Mouse (Mus musculus): ENCODE measurements at regions not wholly inside any gene's neighbourhood (a gene's known extent, or its start where the extent isn't known, plus 50 kb on each side); places are given as distances from the start of the nearest gene placed in this dataset.

GRCm38 (mm10) chr9:43461131-43461530 lies 150.5 kb downstream of the Trim29 start:
- Histone ChIP-seq H3K9ac (ENCODE audit: low read depth, poor library complexity, severe bottlenecking) (no peak overlapping the region), H3K27me3 (ENCODE audit: control insufficient read depth, insufficient read depth, low read length, poor library complexity, severe bottlenecking) (peaks cover 1% of the 10 kb centered on the region; the same call in 1 of the 2 replicates), H3K4me3 (ENCODE audit: low read depth, low read length) (no peak overlapping the region), H3K9me3 (replicated peaks; ENCODE audit: control insufficient read depth, insufficient read depth, low read length, poor library complexity, severe bottlenecking) (no peaks in the 10 kb centered on the region), H3K4me1 (ENCODE audit: control insufficient read depth, insufficient read depth, low read length) (no peaks in the 10 kb centered on the region), H3K36me3 (ENCODE audit: control insufficient read depth, insufficient read depth, low read length, poor library complexity, severe bottlenecking) (no peaks in the 10 kb centered on the region), H3K27ac (ENCODE audit: insufficient read depth, low read length) (no peak overlapping the region)
- no peak for TF ChIP-seq EP300 (IDR thresholded peaks at IDR 0.05; ENCODE audit: insufficient read depth, low read depth, low read length)

- no peaks in the 10 kb centered on the region for H3K36me3 ChIP-seq (ENCODE audit: control insufficient read depth, insufficient read depth, low read length, poor library complexity, severe bottlenecking)
- H3K27ac ChIP-seq (ENCODE audit: insufficient read depth, low read length), result no peak overlapping the region
- H3K4me3 ChIP-seq (ENCODE audit: low read depth, low read length), result no peak overlapping the region
- TF ChIP-seq CTCF (IDR thresholded peaks at IDR 0.05; ENCODE audit: low read depth, low read length) (no peak), POLR2A (IDR thresholded peaks at IDR 0.05; ENCODE audit: insufficient read depth, low read length) (no peak), EP300 (IDR thresholded peaks at IDR 0.05; ENCODE audit: insufficient read depth, low read depth, low read length) (no peak)
- no peaks in the 10 kb centered on the region for H3K4me1 ChIP-seq (ENCODE audit: control insufficient read depth, insufficient read depth, low read length)
- no peak overlapping the region for H3K9ac ChIP-seq (ENCODE audit: low read depth, poor library complexity, severe bottlenecking)
- no peaks in the 10 kb centered on the region for H3K9me3 ChIP-seq (replicated peaks; ENCODE audit: control insufficient read depth, insufficient read depth, low read length, poor library complexity, severe bottlenecking)
- no peaks in the 10 kb centered on the region for H3K27me3 ChIP-seq (ENCODE audit: control insufficient read depth, insufficient read depth, low read length, poor library complexity, severe bottlenecking)
Measured at GRCm38 (mm10) chr9:43463445-43464090, 152.9 kb downstream of the Trim29 start.

GRCm38 (mm10) chr9:43465129-43465528 lies 154.5 kb downstream of the Trim29 start:
- TF ChIP-seq CTCF (IDR thresholded peaks at IDR 0.05; ENCODE audit: low read depth, low read length), result no peak
- no peak for TF ChIP-seq POLR2A (IDR thresholded peaks at IDR 0.05; ENCODE audit: insufficient read depth, low read length)
- TF ChIP-seq EP300 (IDR thresholded peaks at IDR 0.05; ENCODE audit: insufficient read depth, low read depth, low read length), result no peak
- Histone ChIP-seq H3K27ac (ENCODE audit: insufficient read depth, low read length) (no peak overlapping the region), H3K27me3 (ENCODE audit: control insufficient read depth, insufficient read depth, low read length, poor library complexity, severe bottlenecking) (no peaks in the 10 kb centered on the region), H3K4me1 (ENCODE audit: control insufficient read depth, insufficient read depth, low read length) (no peaks in the 10 kb centered on the region), H3K4me3 (ENCODE audit: low read depth, low read length) (no peak overlapping the region), H3K9ac (ENCODE audit: low read depth, poor library complexity, severe bottlenecking) (no peak overlapping the region), H3K36me3 (ENCODE audit: control insufficient read depth, insufficient read depth, low read length, poor library complexity, severe bottlenecking) (no peaks in the 10 kb centered on the region), H3K9me3 (replicated peaks; ENCODE audit: control insufficient read depth, insufficient read depth, low read length, poor library complexity, severe bottlenecking) (no peaks in the 10 kb centered on the region)

GRCm38 (mm10) chr9:43465731-43466330 lies 155.2 kb downstream of the Trim29 start:
- H3K27me3 ChIP-seq (ENCODE audit: control insufficient read depth, insufficient read depth, low read length, poor library complexity, severe bottlenecking), result no peaks in the 10 kb centered on the region
- no peaks in the 10 kb centered on the region for H3K4me1 ChIP-seq (ENCODE audit: control insufficient read depth, insufficient read depth, low read length)
- H3K36me3 ChIP-seq (ENCODE audit: control insufficient read depth, insufficient read depth, low read length, poor library complexity, severe bottlenecking), result no peaks in the 10 kb centered on the region
- H3K27ac ChIP-seq (ENCODE audit: insufficient read depth, low read length), result no peak overlapping the region
- no peaks in the 10 kb centered on the region for H3K9me3 ChIP-seq (replicated peaks; ENCODE audit: control insufficient read depth, insufficient read depth, low read length, poor library complexity, severe bottlenecking)
- TF ChIP-seq EP300 (IDR thresholded peaks at IDR 0.05; ENCODE audit: insufficient read depth, low read depth, low read length) (no peak), POLR2A (IDR thresholded peaks at IDR 0.05; ENCODE audit: insufficient read depth, low read length) (no peak), CTCF (IDR thresholded peaks at IDR 0.05; ENCODE audit: low read depth, low read length) (no peak)
- no peak overlapping the region for H3K9ac ChIP-seq (ENCODE audit: low read depth, poor library complexity, severe bottlenecking)
- H3K4me3 ChIP-seq (ENCODE audit: low read depth, low read length), result no peak overlapping the region

GRCm38 (mm10) chr9:43466883-43467282 lies 156.2 kb downstream of the Trim29 start:
- Histone ChIP-seq H3K4me3 (ENCODE audit: low read depth, low read length) (no peak overlapping the region), H3K27me3 (ENCODE audit: control insufficient read depth, insufficient read depth, low read length, poor library complexity, severe bottlenecking) (no peaks in the 10 kb centered on the region), H3K9me3 (replicated peaks; ENCODE audit: control insufficient read depth, insufficient read depth, low read length, poor library complexity, severe bottlenecking) (no peaks in the 10 kb centered on the region), H3K36me3 (ENCODE audit: control insufficient read depth, insufficient read depth, low read length, poor library complexity, severe bottlenecking) (no peaks in the 10 kb centered on the region), H3K27ac (ENCODE audit: insufficient read depth, low read length) (no peak overlapping the region), H3K9ac (ENCODE audit: low read depth, poor library complexity, severe bottlenecking) (no peak overlapping the region), H3K4me1 (ENCODE audit: control insufficient read depth, insufficient read depth, low read length) (no peaks in the 10 kb centered on the region)
- no peak for TF ChIP-seq CTCF (IDR thresholded peaks at IDR 0.05; ENCODE audit: low read depth, low read length)
- TF ChIP-seq POLR2A (IDR thresholded peaks at IDR 0.05; ENCODE audit: insufficient read depth, low read length), result no peak
- no peak for TF ChIP-seq EP300 (IDR thresholded peaks at IDR 0.05; ENCODE audit: insufficient read depth, low read depth, low read length)

- Histone ChIP-seq H3K36me3 (ENCODE audit: control insufficient read depth, insufficient read depth, low read length, poor library complexity, severe bottlenecking) (no peaks in the 10 kb centered on the region), H3K4me1 (ENCODE audit: control insufficient read depth, insufficient read depth, low read length) (no peaks in the 10 kb centered on the region), H3K27ac (ENCODE audit: insufficient read depth, low read length) (no peak overlapping the region), H3K9me3 (replicated peaks; ENCODE audit: control insufficient read depth, insufficient read depth, low read length, poor library complexity, severe bottlenecking) (no peaks in the 10 kb centered on the region), H3K27me3 (ENCODE audit: control insufficient read depth, insufficient read depth, low read length, poor library complexity, severe bottlenecking) (no peaks in the 10 kb centered on the region), H3K9ac (ENCODE audit: low read depth, poor library complexity, severe bottlenecking) (no peak overlapping the region), H3K4me3 (ENCODE audit: low read depth, low read length) (no peak overlapping the region)
- TF ChIP-seq POLR2A (IDR thresholded peaks at IDR 0.05; ENCODE audit: insufficient read depth, low read length) (no peak), CTCF (IDR thresholded peaks at IDR 0.05; ENCODE audit: low read depth, low read length) (no peak), EP300 (IDR thresholded peaks at IDR 0.05; ENCODE audit: insufficient read depth, low read depth, low read length) (no peak)
Measured at GRCm38 (mm10) chr9:43469215-43469614, 158.6 kb downstream of the Trim29 start.
